Mouse (Mus musculus) lung, adult 2 months (tissue): ENCODE data around the gene Lrrc8c.

Experiments used
- CTCF ChIP-seq: fragments of 200-500 bp; IDR thresholded peaks from 2 replicates; pipeline ENCODE4 v1.5.1; 2011; ENCODE audit warnings: mild to moderate bottlenecking, low read length, control low read depth; ENCODE audit not compliant: insufficient read depth
- POLR2A ChIP-seq: fragments of 200-500 bp; IDR thresholded peaks from 2 replicates; pipeline ENCODE4 v1.6.1; 2011; ENCODE audit warnings: low read depth, mild to moderate bottlenecking, control low read depth, low read length, borderline replicate concordance; ENCODE audit errors: extremely low read depth

DNA sequence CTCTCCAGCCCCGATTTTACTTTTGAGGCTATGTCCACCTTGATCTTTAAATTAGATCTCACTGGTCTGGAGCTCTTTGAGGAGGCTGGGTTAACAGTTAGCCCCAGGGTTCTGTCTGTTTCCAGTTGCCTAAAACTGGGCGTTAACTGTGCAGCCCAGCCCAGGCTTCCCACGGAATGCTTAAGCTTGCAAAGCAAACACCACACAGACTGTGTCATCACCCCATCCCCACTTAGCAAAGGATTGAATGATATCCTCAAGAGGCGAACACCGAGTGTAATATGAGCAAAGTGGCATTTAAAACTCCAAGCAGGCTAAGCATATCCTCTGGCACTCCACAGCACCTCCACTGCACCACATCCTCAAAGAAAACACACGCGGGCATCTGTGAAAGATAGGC, 53.7 kb downstream of the Lrrc8c start:
- TF ChIP-seq POLR2A (no peak), CTCF (no peak)
